Mouse (Mus musculus): ENCODE results near the gene 1700001P01Rik. TPM values are rescaled to one million over a fixed set of nuclear protein-coding genes. Genes with fewer than 3 reads are reported as not detected.

1700001P01Rik gene
- polyA plus RNA-seq, 1 experiment: not detected

GRCm38 (mm10) chr11:97813746-97814515 lies 38.2 kb upstream of the 1700001P01Rik start:
- TF ChIP-seq GATA1 (IDR thresholded peaks at IDR 0.05; ENCODE audit: low read length): no peak

GRCm38 (mm10) chr11:97813085-97813484 lies 37.4 kb upstream of the 1700001P01Rik start:
- no peak for TF ChIP-seq GATA1 (IDR thresholded peaks at IDR 0.05; ENCODE audit: low read length)

- TF ChIP-seq GATA1 (IDR thresholded peaks at IDR 0.05; ENCODE audit: low read length): no peak
Measured at GRCm38 (mm10) chr11:97812491-97812921, 36.8 kb upstream of the 1700001P01Rik start.

GRCm38 (mm10) chr11:97811569-97812362 lies 36.0 kb upstream of the 1700001P01Rik start:
- TF ChIP-seq GATA1 (IDR thresholded peaks at IDR 0.05; ENCODE audit: low read length): no peak

- no peak for TF ChIP-seq GATA1 (IDR thresholded peaks at IDR 0.05; ENCODE audit: low read length)
Measured at GRCm38 (mm10) chr11:97810970-97811369, 35.3 kb upstream of the 1700001P01Rik start.

GRCm38 (mm10) chr11:97810356-97810755 lies 34.6 kb upstream of the 1700001P01Rik start:
- no peak for TF ChIP-seq GATA1 (IDR thresholded peaks at IDR 0.05; ENCODE audit: low read length)

- no peak for TF ChIP-seq GATA1 (IDR thresholded peaks at IDR 0.05; ENCODE audit: low read length)
Measured at GRCm38 (mm10) chr11:97809235-97810121, 33.8 kb upstream of the 1700001P01Rik start.

GRCm38 (mm10) chr11:97808621-97809234 lies 33.0 kb upstream of the 1700001P01Rik start:
- TF ChIP-seq GATA1 (IDR thresholded peaks at IDR 0.05; ENCODE audit: low read length): no peak

GRCm38 (mm10) chr11:97808093-97808492 lies 32.4 kb upstream of the 1700001P01Rik start:
- TF ChIP-seq GATA1 (IDR thresholded peaks at IDR 0.05; ENCODE audit: low read length): no peak

GRCm38 (mm10) chr11:97807626-97808025 lies 31.9 kb upstream of the 1700001P01Rik start:
- TF ChIP-seq GATA1 (IDR thresholded peaks at IDR 0.05; ENCODE audit: low read length): no peak

GRCm38 (mm10) chr11:97806613-97806964 lies 30.9 kb upstream of the 1700001P01Rik start:
- no peak for TF ChIP-seq GATA1 (IDR thresholded peaks at IDR 0.05; ENCODE audit: low read length)

GRCm38 (mm10) chr11:97805662-97806612 lies 30.2 kb upstream of the 1700001P01Rik start:
- no peak for TF ChIP-seq GATA1 (IDR thresholded peaks at IDR 0.05; ENCODE audit: low read length)

- TF ChIP-seq GATA1 (IDR thresholded peaks at IDR 0.05; ENCODE audit: low read length): no peak
Measured at GRCm38 (mm10) chr11:97804841-97805661, 29.3 kb upstream of the 1700001P01Rik start.
